Mouse (Mus musculus) thymus, adult 2 months (tissue): Measurements from ENCODE around the gene Krtap12-1.

Experiments
- CTCF ChIP-seq: fragments of 200-500 bp; IDR thresholded peaks from 2 replicates; pipeline ENCODE4 v1.5.1; 2012; ENCODE audit warnings: mild to moderate bottlenecking, control low read depth, low read length, moderate library complexity, borderline replicate concordance; ENCODE audit not compliant: control insufficient read depth, poor library complexity, insufficient read depth; ENCODE audit errors: extremely low read depth
- POLR2A ChIP-seq: fragments of 200-500 bp; IDR thresholded peaks from 2 replicates; pipeline ENCODE4 v1.6.1; 2012; ENCODE audit warnings: mild to moderate bottlenecking, low read length, control low read depth, moderate library complexity; ENCODE audit not compliant: control insufficient read depth, poor library complexity, insufficient read depth; ENCODE audit errors: extremely low read depth

- no peak for TF ChIP-seq CTCF
- no peak for TF ChIP-seq POLR2A
These were observed 34.3 kb upstream of the Krtap12-1 start, which contains the start of gene Tspear for GRCm38 (mm10) chr10:77685895-77686664.
